Mouse (Mus musculus) adrenal gland, postnatal 36 days (tissue): ENCODE data around the gene Gm10638. TPM values are rescaled to one million over a fixed set of nuclear protein-coding genes. Genes with fewer than 3 reads are reported as not detected.

Experiments used
- DNase-seq, 2 experiments: peaks; one replicate each; pipeline ENCODE4 v3.0.0; 2021; ENCODE audit warnings: mixed read lengths in 1 of 2
- total RNA-seq, 2 experiments: library from RNA; stranded (reverse); gene quantifications; 2 replicates each; pipeline ENCODE4 v1.2.3; 2021

The Gm10638 gene
- total RNA-seq, 2 experiments from 2014 or later: 3.0 to 4.4 TPM

GRCm38 (mm10) chr8:86735446-86736111 is 9.9 kb upstream of the Gm10638 start:
- no peak for DNase-seq

- DNase-seq: no peak
Measured at GRCm38 (mm10) chr8:86740899-86741298, 4.6 kb upstream of the Gm10638 start.

- no peak for DNase-seq
Measured at GRCm38 (mm10) chr8:86741627-86742026, 3.9 kb upstream of the Gm10638 start.

GRCm38 (mm10) chr8:86742605-86743345 is 2.7 kb upstream of the Gm10638 start:
- no peak for DNase-seq

- DNase-seq: peak in 1 of 2 experiments; percentile 24
Measured at GRCm38 (mm10) chr8:86744313-86745220, 932 bp upstream of the Gm10638 start.

- peak; percentile 96 to 97 for DNase-seq
Measured at GRCm38 (mm10) chr8:86745935-86746441, 489 bp downstream of the Gm10638 start.

- peak; percentile 42 to 63 for DNase-seq
Measured at GRCm38 (mm10) chr8:86746511-86746910, 1.0 kb downstream of the Gm10638 start.

- DNase-seq: peak in 1 of 2 experiments; percentile 53
Measured at GRCm38 (mm10) chr8:86749842-86750241, 4.3 kb downstream of the Gm10638 start.

GRCm38 (mm10) chr8:86756948-86757733 is 11.6 kb downstream of the Gm10638 start:
- DNase-seq: peak; percentile 54 to 63

- no peak for DNase-seq
Measured at GRCm38 (mm10) chr8:86758651-86759050, 13.2 kb downstream of the Gm10638 start.

- DNase-seq: no peak
Measured at GRCm38 (mm10) chr8:86759090-86759491, 13.6 kb downstream of the Gm10638 start.

GRCm38 (mm10) chr8:86760746-86761145 is 15.2 kb downstream of the Gm10638 start:
- no peak for DNase-seq

GRCm38 (mm10) chr8:86762806-86763205 is 17.3 kb downstream of the Gm10638 start:
- no peak for DNase-seq

GRCm38 (mm10) chr8:86765155-86765554 is 19.7 kb downstream of the Gm10638 start:
- no peak for DNase-seq

GRCm38 (mm10) chr8:86765669-86766068 is 20.2 kb downstream of the Gm10638 start:
- no peak for DNase-seq

- DNase-seq: peak in 1 of 2 experiments; percentile 43
Measured at GRCm38 (mm10) chr8:86766548-86767211, 21.2 kb downstream of the Gm10638 start.

- DNase-seq: peak; percentile 83 to 87
Measured at GRCm38 (mm10) chr8:86768499-86768898, 23.0 kb downstream of the Gm10638 start.

GRCm38 (mm10) chr8:86769945-86770715 is 24.6 kb downstream of the Gm10638 start:
- DNase-seq: peak in 1 of 2 experiments; percentile 48

- DNase-seq: no peak
Measured at GRCm38 (mm10) chr8:86779207-86779606, 33.7 kb downstream of the Gm10638 start.

GRCm38 (mm10) chr8:86781094-86781493 is 35.6 kb downstream of the Gm10638 start:
- DNase-seq: no peak
